In the genomic region with DNA sequence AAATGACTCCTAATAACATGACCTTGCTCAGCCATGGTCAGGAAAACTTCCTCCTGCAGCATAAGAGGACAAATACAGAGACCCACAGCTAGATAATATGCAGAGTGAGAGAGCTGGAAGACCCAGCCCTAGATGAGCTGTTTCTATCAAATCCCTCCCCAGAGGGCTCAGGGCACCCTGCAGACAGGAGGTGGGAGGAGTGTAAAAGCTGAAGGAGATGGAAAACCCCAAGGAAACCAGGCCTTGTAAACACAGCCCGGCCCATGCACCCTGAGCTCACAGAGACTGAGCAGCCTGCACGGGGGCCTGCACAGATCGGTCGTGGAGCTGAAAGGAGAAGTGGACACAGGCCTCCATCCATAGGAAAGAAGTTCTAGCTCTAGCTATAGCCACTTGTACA, we compare ENCODE assay signal across 21 mouse cellular contexts. TPM values are rescaled to one million over a fixed set of nuclear protein-coding genes. Genes with fewer than 3 reads are reported as not detected.
A peak's percentile ranks its signal among the peaks of the same experiment; 100 is the strongest.
DNase-seq lines count a peak whose midpoint lies in the region; ATAC-seq and TF ChIP-seq lines count a peak whose summit lies in the region.
"Had no signal": no experiment of that assay in that cellular context is flagged by ENCODE, and none has a peak within 500 bp of the region (broad histone marks: within the 10 kb centered on the region; RNA-seq: fewer than 3 reads in every experiment).

No protein-coding gene starts in this region.

- intact Hi-C loops in left cerebral cortex, postnatal 10 days (cut with DNase I): no loop called here

- peak; percentile 26 for DNase-seq in ES-E14 (ENCODE audit: low read depth, low spot score)
- DNase-seq in induced T-regulatory cell, adult 2 months (ENCODE audit: low read depth): peak; percentile 67
- DNase-seq in left cerebral cortex, postnatal 10 days (ENCODE audit: extremely low spot score in 1 of 2, low spot score in 2 of 2): no peak
- no peak for DNase-seq in adrenal gland, adult (ENCODE audit: inconsistent age in 2 of 2, low spot score in 1 of 2)
- DNase-seq in left cerebral cortex, adult 18-20 months (ENCODE audit: low spot score in 2 of 2): no peak
- DNase-seq: adrenal gland, postnatal 14 days; cerebellum, adult 11-12 months; cerebellum, adult 9-10 months; cerebellum, postnatal 25 days; gastrocnemius, postnatal 36 days; heart, adult 18-20 months; heart, postnatal 14 days; kidney, adult 18-20 months had no signal

- in situ Hi-C loops in ES-E14 (cut with MboI; ENCODE audit: low sequenced_read_pairs in 2 of 2, unreplicated experiment in 2 of 2): no loop called here

- peaks cover 0 to 4% of the 10 kb centered on the region in 2 experiments; a peak in 2 of 4 replicates for H3K4me1 ChIP-seq in ES-E14 (ENCODE audit: control insufficient read depth in 2 of 2, insufficient read depth in 2 of 2, low read length in 2 of 2, poor library complexity in 1 of 2)
- H3K4me1 ChIP-seq: embryonic facial prominence, embryonic 12.5 days; intestine, embryonic 15.5 days had no signal

- no peaks in the 10 kb centered on the region for H3K36me3 ChIP-seq in ES-E14 (ENCODE audit: control insufficient read depth, insufficient read depth, low read length, poor library complexity, severe bottlenecking)
- H3K36me3 ChIP-seq: forebrain, embryonic 15.5 days; heart, embryonic 15.5 days; intestine, embryonic 15.5 days had no signal

- ATAC-seq in CD4-positive, CD25-positive, alpha-beta regulatory T cell, adult 4 months: peak; percentile 48
- ATAC-seq: forebrain, embryonic 15.5 days; hindbrain, embryonic 16.5 days; intestine, embryonic 15.5 days; Patski had no signal

- H3K9me3 ChIP-seq in ES-E14 (ENCODE audit: control insufficient read depth, insufficient read depth, low read depth, low read length): no peaks in the 10 kb centered on the region
- H3K9me3 ChIP-seq: embryonic facial prominence, embryonic 12.5 days; forebrain, embryonic 15.5 days; heart, embryonic 10.5 days; heart, embryonic 15.5 days; intestine, embryonic 15.5 days had no signal

- no peak overlapping the region for H3K9ac ChIP-seq in ES-E14 (ENCODE audit: insufficient read depth, low read depth, low read length, poor library complexity, severe bottlenecking)
- H3K9ac ChIP-seq: embryonic facial prominence, embryonic 12.5 days; forebrain, embryonic 15.5 days; heart, embryonic 15.5 days; intestine, embryonic 15.5 days had no signal

- H3K4me3 ChIP-seq in ES-E14 (ENCODE audit: insufficient read depth in 1 of 2, low read depth in 1 of 2, low read length in 2 of 2, poor library complexity in 1 of 2, severe bottlenecking in 1 of 2): 0 out of 4 replicates have a peak overlapping the region, but pooled peaks of 1 of the 2 experiments have one; percentile 3
- H3K4me3 ChIP-seq: embryonic facial prominence, embryonic 12.5 days; forebrain, embryonic 15.5 days; heart, embryonic 10.5 days; heart, embryonic 15.5 days; intestine, embryonic 15.5 days had no signal

- no peak overlapping the region for H3K27ac ChIP-seq in ES-E14 (ENCODE audit: insufficient read depth, low read depth, low read length, poor library complexity, severe bottlenecking)
- H3K27ac ChIP-seq: embryonic facial prominence, embryonic 12.5 days; forebrain, embryonic 15.5 days; heart, embryonic 10.5 days; heart, embryonic 15.5 days; intestine, embryonic 15.5 days had no signal

TF ChIP-seq in ES-E14, 5 proteins besides CTCF, POLR2A, EP300 and RAD21:
- no peak for TF ChIP-seq MAFK (IDR thresholded peaks at IDR 0.05; ENCODE audit: insufficient read depth, low read depth, low read length)
- TF ChIP-seq CHD2 (IDR thresholded peaks at IDR 0.05; ENCODE audit: low read depth, low read length): no peak
- TF ChIP-seq HCFC1 (IDR thresholded peaks at IDR 0.05; ENCODE audit: borderline replicate concordance, insufficient read depth, low read length): no peak
- TF ChIP-seq ZC3H11A (IDR thresholded peaks at IDR 0.05; ENCODE audit: borderline replicate concordance, low read depth, low read length): no peak
- TF ChIP-seq ZNF384 (IDR thresholded peaks at IDR 0.05; ENCODE audit: low read depth, low read length): no peak

RNA-seq across cellular contexts. Expression of a gene that starts 27.5 kb away (rescaled TPM):
- 10 to 100 TPM; 58.1 to 74.3 TPM for polyA plus RNA-seq in CD4-positive, CD25-positive, alpha-beta regulatory T cell, adult 4 months (2017; shearing (Covaris generic))
- total RNA-seq in ES-E14 (2012; rRNA removed): 7.5 and 13.3 TPM in 2 replicates
- 10 to 100 TPM; 19.0 to 20.4 TPM for total RNA-seq in left cerebral cortex, postnatal 10 days (2021)
- 10 to 100 TPM; 35.6 to 37.0 TPM for total RNA-seq in left cerebral cortex, adult 18-20 months (2021)

Comparison
In these comparisons a context has a peak if more than half of its experiments do, and no peak if none do; other contexts are left out.
1. DNase-seq: peak in ES-E14 (single experiment) and induced T-regulatory cell, adult 2 months (single experiment); none in left cerebral cortex, postnatal 10 days (0 of 2), adrenal gland, adult (0 of 2) and left cerebral cortex, adult 18-20 months (0 of 2).